ENCODE assay signal across 8 mouse cellular contexts in the genomic region with DNA sequence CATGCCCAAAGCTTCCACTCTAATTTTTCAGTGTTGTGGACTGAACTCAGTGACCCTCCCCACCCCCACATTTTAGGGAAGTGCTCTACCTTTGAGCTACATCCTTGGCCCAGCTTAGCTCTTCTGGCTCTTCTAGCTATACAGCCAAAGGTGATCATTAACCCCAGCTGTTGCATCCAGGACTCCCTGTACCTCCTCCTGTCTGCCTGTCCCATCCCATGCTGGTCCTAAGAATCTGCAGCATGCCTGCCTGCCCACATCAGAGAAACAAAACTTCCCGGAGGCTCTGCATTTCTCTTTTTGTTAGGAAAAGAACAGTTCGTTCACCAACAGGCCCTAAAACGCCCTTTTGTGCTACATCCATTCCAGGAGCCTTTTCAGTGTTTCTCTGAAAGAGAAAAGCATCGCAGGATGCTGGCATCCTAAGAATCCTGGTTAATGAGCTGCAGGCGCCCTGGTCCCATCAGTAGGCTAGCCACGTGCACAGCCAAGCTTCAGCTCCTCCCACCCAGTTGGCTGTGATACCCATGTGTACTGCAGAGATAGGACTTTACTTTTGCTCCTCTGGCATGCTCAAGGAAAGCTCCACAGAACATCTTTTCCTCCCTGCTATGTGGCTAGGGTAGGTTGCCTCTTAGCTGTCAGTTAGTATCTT. TPM values are rescaled to one million over a fixed set of nuclear protein-coding genes. Genes with fewer than 3 reads are reported as not detected.
DNase-seq lines count a peak whose midpoint lies in the region; ATAC-seq lines count a peak whose summit lies in the region.

No protein-coding gene starts in this region.

- intact Hi-C loops in heart, postnatal 14 days (cut with DNase I) = no loop called here

- DNase-seq in cerebellum, adult 9-10 months = peak; percentile 18
- DNase-seq in layer of hippocampus, adult 9-10 months (ENCODE audit: low spot score) = peak; percentile 43
- DNase-seq in right cerebral cortex, postnatal 4 days = peak; percentile 52
- DNase-seq in heart, postnatal 14 days = no peak

- ATAC-seq in cerebellum, adult (ENCODE audit: insufficient number of reproducible peaks, low FRiP score, low TSS enrichment) = no peak
- ATAC-seq in frontal cortex, adult (ENCODE audit: low TSS enrichment) = peak; percentile 91
- peak; percentile 94 for ATAC-seq in megakaryocyte progenitor cell, adult 5-6 weeks (replicated peaks; ENCODE audit: poor library complexity)
- no peak for ATAC-seq in activated CD4-positive, CD25-positive, alpha-beta regulatory T cell, adult 4 months

RNA-seq across cellular contexts. Expression of gene Mt4, which starts 18.1 kb away (rescaled TPM):
- not detected in 2 replicates for total RNA-seq in megakaryocyte progenitor cell, adult 5-6 weeks (2015)
- not detected in 2 replicates for total RNA-seq in megakaryocyte progenitor cell, adult 5-6 weeks (2017)
- not detected for polyA plus RNA-seq in activated CD4-positive, CD25-positive, alpha-beta regulatory T cell, adult 4 months (2017; shearing (Covaris generic))
- total RNA-seq in heart, postnatal 14 days (2021) = not detected

RNA-seq across cellular contexts. Expression of gene Bbs2, which starts 20.2 kb away (rescaled TPM):
- total RNA-seq in megakaryocyte progenitor cell, adult 5-6 weeks (2015) = 7.0 and 11.9 TPM in 2 replicates
- 4.1 and 4.4 TPM in 2 replicates for total RNA-seq in megakaryocyte progenitor cell, adult 5-6 weeks (2017)
- 1 to 10 TPM; 1.4 to 3.5 TPM for polyA plus RNA-seq in activated CD4-positive, CD25-positive, alpha-beta regulatory T cell, adult 4 months (2017; shearing (Covaris generic))
- total RNA-seq in heart, postnatal 14 days (2021) = 1 to 10 TPM; 5.3 to 7.9 TPM

RNA-seq across cellular contexts. Expression of gene Mt3, which starts 33.5 kb away (rescaled TPM):
- not detected in 2 replicates for total RNA-seq in megakaryocyte progenitor cell, adult 5-6 weeks (2015)
- not detected in 2 replicates for total RNA-seq in megakaryocyte progenitor cell, adult 5-6 weeks (2017)
- polyA plus RNA-seq in activated CD4-positive, CD25-positive, alpha-beta regulatory T cell, adult 4 months (2017; shearing (Covaris generic)) = not detected
- 1 to 10 TPM; 4.9 to 5.5 TPM for total RNA-seq in heart, postnatal 14 days (2021)

RNA-seq across cellular contexts. Expression of gene Mt2, which starts 53.6 kb away (rescaled TPM):
- total RNA-seq in megakaryocyte progenitor cell, adult 5-6 weeks (2015) = 24.5 and 53.6 TPM in 2 replicates
- total RNA-seq in megakaryocyte progenitor cell, adult 5-6 weeks (2017) = 35.6 and 47.5 TPM in 2 replicates
- polyA plus RNA-seq in activated CD4-positive, CD25-positive, alpha-beta regulatory T cell, adult 4 months (2017; shearing (Covaris generic)) = not detected
- 10 to 100 TPM; 71.0 to 71.3 TPM for total RNA-seq in heart, postnatal 14 days (2021)

RNA-seq across cellular contexts. Expression of gene Mt1, which starts 60.0 kb away (rescaled TPM):
- total RNA-seq in megakaryocyte progenitor cell, adult 5-6 weeks (2015) = 232 and 285 TPM in 2 replicates
- 321 and 389 TPM in 2 replicates for total RNA-seq in megakaryocyte progenitor cell, adult 5-6 weeks (2017)
- 1 to 10 TPM; 3.0 to 4.2 TPM for polyA plus RNA-seq in activated CD4-positive, CD25-positive, alpha-beta regulatory T cell, adult 4 months (2017; shearing (Covaris generic))
- 100 to 1,000 TPM; 388 to 401 TPM for total RNA-seq in heart, postnatal 14 days (2021)

Comparison
In these comparisons a context has a peak if more than half of its experiments do, and no peak if none do; other contexts are left out.
1. DNase-seq: peak in cerebellum, adult 9-10 months (single experiment), layer of hippocampus, adult 9-10 months (single experiment) and right cerebral cortex, postnatal 4 days (single experiment); none in heart, postnatal 14 days (0 of 2).
2. ATAC-seq: peak in frontal cortex, adult (single experiment) and megakaryocyte progenitor cell, adult 5-6 weeks (single experiment); none in cerebellum, adult (single experiment) and activated CD4-positive, CD25-positive, alpha-beta regulatory T cell, adult 4 months (single experiment).
3. RNA of gene Mt3, which starts 33.5 kb away (total RNA-seq): 4.9 to 5.5 TPM in heart, postnatal 14 days; not detected in megakaryocyte progenitor cell, adult 5-6 weeks; every median in the first group is over 4 times any median in the second.